Mouse (Mus musculus) heart, adult 2 months (tissue): ENCODE results near the gene Ctsf. TPM values are rescaled to one million over a fixed set of nuclear protein-coding genes. Genes with fewer than 3 reads are reported as not detected.

Experiments
- DNase-seq, 2 experiments: peaks; one replicate each; pipeline ENCODE4 v3.0.0; 2021
- H3K27ac ChIP-seq: fragments of 200-600 bp; 2 replicates; pipeline ENCODE4 v1.8.1; 2022
- H3K27me3 ChIP-seq: fragments of 200-500 bp; 2 replicates; pipeline ENCODE4 v1.6.1; 2012; ENCODE audit warnings: mild to moderate bottlenecking, low read length, inconsistent platforms, mixed read lengths; ENCODE audit not compliant: control insufficient read depth, insufficient read depth
- H3K36me3 ChIP-seq: fragments of 200-500 bp; 2 replicates; pipeline ENCODE4 v1.6.1; 2012; ENCODE audit warnings: low read length, inconsistent platforms; ENCODE audit not compliant: control insufficient read depth, insufficient read depth
- H3K4me1 ChIP-seq: fragments of 200-500 bp; 2 replicates; pipeline ENCODE4 v1.6.1; 2011; ENCODE audit warnings: low read length; ENCODE audit not compliant: control insufficient read depth, insufficient read depth
- H3K4me3 ChIP-seq: fragments of 200-600 bp; 2 replicates; pipeline ENCODE4 v1.8.1; 2022
- H3K79me2 ChIP-seq: fragments of 200-500 bp; replicated peaks from 2 replicates; pipeline ENCODE4 v1.6.1; 2012; ENCODE audit warnings: mild to moderate bottlenecking, inconsistent platforms, low read length, moderate library complexity, mixed read lengths; ENCODE audit not compliant: control insufficient read depth, insufficient read depth
- H3K9ac ChIP-seq: fragments of 200-500 bp; 2 replicates; pipeline ENCODE4 v1.6.1; 2012; ENCODE audit warnings: low read depth, mild to moderate bottlenecking, control low read depth, inconsistent platforms, low read length, mixed read lengths
- CTCF ChIP-seq: fragments of 200-600 bp; IDR thresholded peaks from 2 replicates; pipeline ENCODE4 v1.8.1; 2022; ENCODE audit warnings: antibody characterized with exemption, mild to moderate bottlenecking, moderate library complexity
- EP300 ChIP-seq: fragments of 200-500 bp; IDR thresholded peaks from 2 replicates; pipeline ENCODE4 v1.6.1; 2011; ENCODE audit warnings: low read depth, low read length, control low read depth; ENCODE audit not compliant: insufficient read depth
- POLR2A ChIP-seq: fragments of 200-500 bp; IDR thresholded peaks from 2 replicates; pipeline ENCODE4 v1.6.1; 2011; ENCODE audit warnings: mild to moderate bottlenecking, low read depth, low read length, control low read depth; ENCODE audit not compliant: insufficient read depth
- WGBS: fragments of 180-500 bp; shearing (Covaris S2); methylation state at CpG from one replicate; pipeline ENCODE4 v1.1.7; 2018; 5-methylcytosine and 5-hydroxymethylcytosine counted together
- intact Hi-C: fragments of 180-260 bp; cut with DNase I; formaldehyde crosslinking; loops from one replicate; pipeline ENCODE4 v1.15.1; 2025
- polyA plus RNA-seq: library from polyadenylated mRNA; depleted of rRNA; stranded (reverse); fragments of >200 nt; gene quantifications from 2 replicates; pipeline ENCODE4 v1.2.3, GENCODE M21; 2012
- total RNA-seq, 2 experiments: library from RNA; stranded (reverse); gene quantifications; 2 replicates each; pipeline ENCODE4 v1.2.3; 2021

Ctsf gene
- total and polyA plus RNA-seq, 3 experiments, result 66.6 to 80.8 (median 80.6) TPM

- 41% methylated on average over 2 of the region's 2 CpGs for WGBS
- Histone ChIP-seq H3K27ac (no peak overlapping the region), H3K79me2 (no peaks in the 10 kb centered on the region), H3K27me3 (no peaks in the 10 kb centered on the region), H3K9ac (no peak overlapping the region), H3K36me3 (no peaks in the 10 kb centered on the region), H3K4me1 (peaks cover 3% of the 10 kb centered on the region), H3K4me3 (no peak overlapping the region)
- no peak for TF ChIP-seq POLR2A
- TF ChIP-seq CTCF, result no peak
- TF ChIP-seq EP300, result no peak
- DNase-seq, result no peak
- intact Hi-C loops, result no loop called here
Observed at GRCm38 (mm10) chr19:4842611-4843010, 12.3 kb upstream of the Ctsf start.

- H3K4me3 ChIP-seq, result no peak overlapping the region
- intact Hi-C loops, result no loop called here
- H3K27ac ChIP-seq, result no peak overlapping the region
- 58% methylated on average over 2 of the region's 2 CpGs for WGBS
- H3K79me2 ChIP-seq, result no peaks in the 10 kb centered on the region
- DNase-seq, result no peak
- no peaks in the 10 kb centered on the region for H3K4me1 ChIP-seq
- no peak for TF ChIP-seq CTCF
- TF ChIP-seq EP300, result no peak
- TF ChIP-seq POLR2A, result no peak
- no peaks in the 10 kb centered on the region for H3K27me3 ChIP-seq
- H3K9ac ChIP-seq, result no peak overlapping the region
- no peaks in the 10 kb centered on the region for H3K36me3 ChIP-seq
Observed at GRCm38 (mm10) chr19:4845846-4846245, 9.1 kb upstream of the Ctsf start.

- Histone ChIP-seq H3K4me3 (no peak overlapping the region), H3K27ac (no peak overlapping the region), H3K4me1 (no peaks in the 10 kb centered on the region), H3K36me3 (no peaks in the 10 kb centered on the region), H3K9ac (no peak overlapping the region), H3K79me2 (no peaks in the 10 kb centered on the region), H3K27me3 (no peaks in the 10 kb centered on the region)
- TF ChIP-seq POLR2A (no peak), CTCF (peak; percentile 77), EP300 (no peak)
- 21% methylated on average over 7 of the region's 7 CpGs for WGBS
- intact Hi-C loops, result loop anchor here (1.0 kb wide), 1 partner anchor 92 kb away; no protein-coding TSS in a partner anchor
- DNase-seq, result no peak
Observed at GRCm38 (mm10) chr19:4847490-4847889, 7.4 kb upstream of the Ctsf start.

GRCm38 (mm10) chr19:4849800-4850199 is 5.1 kb upstream of the Ctsf start:
- Histone ChIP-seq H3K27ac (no peak overlapping the region), H3K9ac (no peak overlapping the region), H3K4me1 (peaks cover 4% of the 10 kb centered on the region; the same call in 1 of the 2 replicates), H3K36me3 (no peaks in the 10 kb centered on the region), H3K79me2 (no peaks in the 10 kb centered on the region), H3K4me3 (no peak overlapping the region), H3K27me3 (no peaks in the 10 kb centered on the region)
- no peak for DNase-seq
- TF ChIP-seq EP300 (no peak), POLR2A (no peak), CTCF (no peak)
- intact Hi-C loops, result loop anchor here (10.0 kb wide), 1 partner anchor 225 kb away; the partner anchor contains the start of gene Rce1
- 56% methylated on average over 4 of the region's 4 CpGs for WGBS

- Histone ChIP-seq H3K4me3 (no peak overlapping the region), H3K27me3 (no peaks in the 10 kb centered on the region), H3K27ac (no peak overlapping the region), H3K9ac (no peak overlapping the region), H3K79me2 (no peaks in the 10 kb centered on the region), H3K4me1 (peaks cover 4% of the 10 kb centered on the region; the same call in 1 of the 2 replicates), H3K36me3 (no peaks in the 10 kb centered on the region)
- 32% methylated on average over 5 of the region's 5 CpGs for WGBS
- DNase-seq, result no peak
- intact Hi-C loops, result loop anchor here (10.0 kb wide), 1 partner anchor 225 kb away; the partner anchor contains the start of gene Rce1
- no peak for TF ChIP-seq EP300
Observed at GRCm38 (mm10) chr19:4850281-4850680, 4.6 kb upstream of the Ctsf start.

GRCm38 (mm10) chr19:4855470-4855820 is 515 bp downstream of the Ctsf start:
- DNase-seq, result no peak
- peaks cover 5% of the 10 kb centered on the region for H3K4me1 ChIP-seq
- H3K79me2 ChIP-seq, result no peaks in the 10 kb centered on the region
- no peak for TF ChIP-seq CTCF
- TF ChIP-seq EP300, result no peak
- no peak for TF ChIP-seq POLR2A
- no peaks in the 10 kb centered on the region for H3K27me3 ChIP-seq
- peak overlapping the region; percentile 88 for H3K27ac ChIP-seq
- no peaks in the 10 kb centered on the region for H3K36me3 ChIP-seq
- intact Hi-C loops, result loop anchor here (2.0 to 10.0 kb wide), 2 partner anchors 23 to 231 kb away; partner anchors contain the start of genes Rce1 and Zdhhc24
- H3K4me3 ChIP-seq, result peak overlapping the region; percentile 69
- H3K9ac ChIP-seq, result peak overlapping the region; percentile 90
- 4% methylated on average over 14 of the region's 14 CpGs for WGBS
